In the genomic region with DNA sequence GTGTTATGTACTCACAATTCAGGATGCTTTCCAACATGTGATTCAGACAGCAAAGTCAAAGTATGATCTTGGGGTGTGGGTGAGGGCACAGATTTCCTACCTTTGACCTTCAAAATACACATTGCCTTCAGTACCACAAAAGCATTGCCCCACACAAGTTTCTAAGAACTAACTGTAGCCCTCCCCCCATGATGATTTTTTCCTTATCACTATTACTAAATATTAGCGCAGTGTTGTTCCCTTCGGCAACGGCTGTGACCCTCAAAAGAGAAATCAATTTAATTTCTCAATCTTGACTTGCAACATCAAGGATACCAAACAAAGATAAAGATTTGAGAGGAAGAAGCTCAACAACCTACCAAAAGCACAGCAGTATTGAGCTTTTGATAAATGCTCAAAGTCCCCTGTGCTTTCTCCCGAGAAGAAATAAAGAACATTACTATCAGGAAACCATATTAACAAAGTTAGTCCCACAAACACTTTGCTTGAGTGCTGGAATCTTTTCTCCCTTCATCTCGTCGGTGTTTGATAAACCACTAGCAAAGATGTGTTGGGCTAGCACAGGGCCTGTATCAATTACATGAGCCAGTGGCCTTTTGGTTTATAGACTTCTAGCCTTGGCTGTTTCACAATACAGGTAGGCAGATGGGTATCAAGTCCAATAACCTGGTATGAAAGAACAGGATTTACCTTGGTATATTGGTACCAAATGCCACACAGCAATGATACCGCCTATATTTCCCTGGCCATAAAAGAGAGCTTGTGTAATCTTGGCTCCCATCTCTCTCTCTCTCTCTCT, we compare ENCODE assay signal across 26 mouse cellular contexts. TPM values are rescaled to one million over a fixed set of nuclear protein-coding genes. Genes with fewer than 3 reads are reported as not detected.
"Had no signal": no experiment of that assay in that cellular context is flagged by ENCODE, and none has a peak within 500 bp of the region (broad histone marks: within the 10 kb centered on the region; RNA-seq: fewer than 3 reads in every experiment).

No protein-coding gene starts in this region.

- DNase-seq: gastrocnemius, adult 2 months; gastrocnemius, postnatal 10 days; gastrocnemius, postnatal 25 days; heart, adult 18-20 months; heart, postnatal 10 days; heart, postnatal 4 days; kidney, adult 18-20 months; kidney, adult 8-10 months; kidney, postnatal 10 days; kidney, postnatal 25 days; kidney, postnatal 4 days; liver had no signal

- H3K9me3 ChIP-seq: heart, embryonic 10.5 days; heart, embryonic 12.5 days; hindbrain, embryonic 10.5 days; hindbrain, embryonic 12.5 days; intestine, embryonic 15.5 days; limb, embryonic 10.5 days; limb, embryonic 12.5 days had no signal

- H3K27me3 ChIP-seq: heart, embryonic 12.5 days; hindbrain, embryonic 12.5 days; intestine, embryonic 15.5 days; limb, embryonic 12.5 days had no signal

- H3K4me1 ChIP-seq: heart, embryonic 10.5 days; heart, embryonic 12.5 days; hindbrain, embryonic 10.5 days; hindbrain, embryonic 12.5 days; intestine, embryonic 15.5 days; limb, embryonic 10.5 days; limb, embryonic 12.5 days had no signal

- H3K27ac ChIP-seq: gastrocnemius, adult 2 months; heart, embryonic 10.5 days; hindbrain, embryonic 10.5 days; hindbrain, embryonic 12.5 days; hindbrain, embryonic 14.5 days; intestine, embryonic 15.5 days; layer of hippocampus, adult 2 months; left cerebral cortex, adult 2 months; limb, embryonic 10.5 days; limb, embryonic 12.5 days had no signal

- H3K4me2 ChIP-seq: heart, embryonic 12.5 days; hindbrain, embryonic 12.5 days; hindbrain, embryonic 14.5 days; intestine, embryonic 15.5 days; limb, embryonic 12.5 days had no signal

- H3K4me3 ChIP-seq: gastrocnemius, adult 2 months; heart, embryonic 10.5 days; heart, embryonic 12.5 days; hindbrain, embryonic 10.5 days; hindbrain, embryonic 12.5 days; intestine, embryonic 15.5 days; layer of hippocampus, adult 2 months; left cerebral cortex, adult 2 months; limb, embryonic 10.5 days; limb, embryonic 12.5 days had no signal

- H3K36me3 ChIP-seq: heart, embryonic 10.5 days; heart, embryonic 12.5 days; hindbrain, embryonic 10.5 days; hindbrain, embryonic 12.5 days; intestine, embryonic 15.5 days; limb, embryonic 10.5 days; limb, embryonic 12.5 days had no signal

- ATAC-seq: hindbrain, embryonic 16.5 days; inflammation-experienced regulatory T-cells, adult 6 months; intestine, embryonic 15.5 days; intestine, postnatal 0 days had no signal

- H3K9ac ChIP-seq: heart, embryonic 12.5 days; hindbrain, embryonic 12.5 days; hindbrain, embryonic 14.5 days; intestine, embryonic 15.5 days; limb, embryonic 12.5 days had no signal

RNA-seq across cellular contexts. Expression of a gene that starts 25.7 kb away (rescaled TPM):
- total RNA-seq: granulocyte monocyte progenitor cell, adult 5-6 weeks had no signal
